Mouse (Mus musculus) E14TG2a.4 (cell line): Measurements from ENCODE around the gene Spata25.

ENCODE experiments used
- H3K27me3 ChIP-seq: 2 replicates; pipeline ENCODE4 v1.6.1; 2014; ENCODE audit warnings: low read length, control low read depth; ENCODE audit not compliant: insufficient read depth
- H3K36me3 ChIP-seq: 2 replicates; pipeline ENCODE4 v1.6.1; 2014; ENCODE audit warnings: low read length, control low read depth; ENCODE audit not compliant: insufficient read depth
- H3K4me1 ChIP-seq: replicated peaks from 2 replicates; pipeline ENCODE4 v1.6.1; 2014; ENCODE audit warnings: low read depth, low read length, control low read depth
- H3K4me3 ChIP-seq: replicated peaks from 2 replicates; pipeline ENCODE4 v1.5.1; 2014; ENCODE audit warnings: mild to moderate bottlenecking, low read length
- H3K9me3 ChIP-seq: 2 replicates; pipeline ENCODE4 v1.6.1; 2014; ENCODE audit warnings: low read length, control low read depth
- CTCF ChIP-seq: conservative IDR thresholded peaks from 2 replicates; pipeline ENCODE4 v1.5.1; 2014; ENCODE audit warnings: low read length
- NANOG ChIP-seq: IDR thresholded peaks from 2 replicates; pipeline ENCODE4 v1.6.1; 2014; ENCODE audit warnings: borderline replicate concordance, low read length, mixed read lengths
- POU5F1 ChIP-seq: IDR thresholded peaks from 2 replicates; pipeline ENCODE4 v1.6.1; 2014; ENCODE audit warnings: low read length, borderline replicate concordance

The Spata25 gene

GRCm38 (mm10) chr2:164793236-164793635, 35.1 kb downstream of the Spata25 start:
- Histone ChIP-seq H3K9me3 (no peaks in the 10 kb centered on the region), H3K27me3 (no peaks in the 10 kb centered on the region), H3K4me3 (no peak overlapping the region; the same call in 1 of the 2 replicates), H3K36me3 (peaks cover 88% of the 10 kb centered on the region), H3K4me1 (peaks cover 80% of the 10 kb centered on the region)
- TF ChIP-seq CTCF = peak; percentile 96
- TF ChIP-seq NANOG = no peak

DNA sequence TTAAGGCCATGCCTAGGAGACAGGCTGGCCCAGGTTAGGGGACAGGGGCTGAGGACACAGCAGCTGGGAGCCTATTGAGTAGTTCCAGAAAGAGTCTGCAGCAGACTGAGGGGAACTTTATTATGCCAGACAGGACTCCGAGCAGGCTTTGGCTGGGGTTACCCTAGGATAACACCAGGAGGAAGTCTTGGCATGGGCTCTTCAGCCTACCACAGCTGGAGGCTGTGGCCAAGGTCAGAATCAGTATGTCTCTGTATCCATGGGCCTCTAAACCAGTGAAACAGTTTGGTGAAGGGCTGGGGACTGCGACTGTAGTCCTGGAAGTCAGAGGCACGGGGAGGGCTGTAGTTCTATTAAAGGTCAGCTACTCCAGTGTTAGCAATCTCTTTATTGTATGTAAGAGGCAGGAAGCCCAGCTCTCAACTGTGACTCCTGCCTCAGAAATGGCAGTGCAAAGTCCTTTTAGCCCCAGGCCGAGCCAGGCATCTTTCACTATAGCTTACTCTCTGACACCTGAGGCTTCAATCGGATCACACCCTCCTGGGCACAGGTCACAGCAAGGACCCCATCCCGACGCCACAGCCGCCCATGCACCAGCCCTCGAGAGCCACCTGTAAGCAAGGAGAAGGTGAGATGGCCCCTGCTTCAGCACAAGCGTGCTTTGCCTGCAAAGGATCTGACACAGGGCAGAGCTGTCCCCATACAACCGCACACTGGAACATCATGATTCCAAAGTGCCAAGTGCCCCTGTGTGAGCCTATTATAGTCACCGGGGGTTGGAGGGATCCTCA, 35.7 kb downstream of the Spata25 start:
- H3K27me3 ChIP-seq = no peaks in the 10 kb centered on the region
- H3K9me3 ChIP-seq = no peaks in the 10 kb centered on the region
- peaks cover 82% of the 10 kb centered on the region for H3K36me3 ChIP-seq
- TF ChIP-seq POU5F1 (no peak), NANOG (no peak), CTCF (no peak)
- H3K4me3 ChIP-seq = peak overlapping the region; percentile 53
- H3K4me1 ChIP-seq = peaks cover 85% of the 10 kb centered on the region

DNA sequence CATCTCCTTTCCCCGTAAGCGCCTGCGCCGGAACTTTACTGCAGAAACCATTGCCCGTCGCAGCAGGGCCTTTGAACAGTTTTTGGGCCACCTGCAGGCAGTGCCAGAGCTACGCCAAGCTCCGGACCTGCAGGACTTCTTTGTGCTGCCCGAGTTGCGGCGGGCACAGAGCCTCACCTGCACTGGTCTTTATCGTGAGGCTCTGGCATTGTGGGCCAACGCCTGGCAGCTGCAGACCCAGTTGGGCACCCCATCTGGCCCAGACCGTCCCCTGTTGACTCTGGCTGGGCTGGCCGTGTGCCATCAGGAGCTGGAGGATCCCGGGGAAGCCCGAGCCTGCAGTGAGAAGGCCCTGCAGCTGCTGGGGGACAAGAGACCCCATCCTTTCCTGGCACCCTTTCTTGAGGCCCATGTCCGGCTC, 36.5 kb downstream of the Spata25 start:
- no peaks in the 10 kb centered on the region for H3K9me3 ChIP-seq
- TF ChIP-seq POU5F1 = no peak
- TF ChIP-seq NANOG = no peak
- TF ChIP-seq CTCF = no peak
- H3K4me3 ChIP-seq = peak overlapping the region; percentile 53
- H3K36me3 ChIP-seq = peaks cover 75% of the 10 kb centered on the region
- H3K27me3 ChIP-seq = peaks cover 3% of the 10 kb centered on the region; the same call in 1 of the 2 replicates
- peaks cover 91% of the 10 kb centered on the region for H3K4me1 ChIP-seq

GRCm38 (mm10) chr2:164790451-164790850, 37.9 kb downstream of the Spata25 start:
- H3K4me1 ChIP-seq = peaks cover 92% of the 10 kb centered on the region
- peaks cover 9% of the 10 kb centered on the region for H3K27me3 ChIP-seq
- no peaks in the 10 kb centered on the region for H3K9me3 ChIP-seq
- H3K4me3 ChIP-seq = no peak overlapping the region
- peaks cover 61% of the 10 kb centered on the region for H3K36me3 ChIP-seq
- TF ChIP-seq POU5F1 (no peak), NANOG (no peak), CTCF (no peak)

DNA sequence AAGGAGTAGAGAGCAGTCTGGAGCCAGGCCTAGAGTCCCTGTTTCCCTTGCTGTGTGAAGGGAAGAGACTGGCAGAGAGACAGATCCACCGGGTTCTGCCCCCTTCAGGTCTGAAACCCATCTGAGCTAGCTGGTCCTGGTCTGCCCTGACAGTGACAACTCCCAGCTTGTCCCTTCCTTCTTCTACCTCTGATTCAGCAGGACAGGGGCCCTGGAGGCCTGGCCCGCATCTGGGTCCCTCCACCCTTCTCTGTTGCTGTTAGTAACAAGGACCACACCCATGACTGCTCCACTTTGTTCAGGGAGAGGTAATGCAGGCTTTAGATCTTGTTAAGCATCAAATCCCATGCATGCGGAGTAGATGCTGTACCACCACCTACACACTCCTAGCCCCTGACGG, 39.9 kb downstream of the Spata25 start:
- H3K9me3 ChIP-seq = no peaks in the 10 kb centered on the region
- peaks cover 17% of the 10 kb centered on the region for H3K27me3 ChIP-seq
- peaks cover 82% of the 10 kb centered on the region for H3K4me1 ChIP-seq
- peaks cover 43% of the 10 kb centered on the region for H3K36me3 ChIP-seq
- no peak for TF ChIP-seq CTCF
- TF ChIP-seq NANOG = no peak
- no peak for TF ChIP-seq POU5F1
- peak overlapping the region; percentile 27 for H3K4me3 ChIP-seq

DNA sequence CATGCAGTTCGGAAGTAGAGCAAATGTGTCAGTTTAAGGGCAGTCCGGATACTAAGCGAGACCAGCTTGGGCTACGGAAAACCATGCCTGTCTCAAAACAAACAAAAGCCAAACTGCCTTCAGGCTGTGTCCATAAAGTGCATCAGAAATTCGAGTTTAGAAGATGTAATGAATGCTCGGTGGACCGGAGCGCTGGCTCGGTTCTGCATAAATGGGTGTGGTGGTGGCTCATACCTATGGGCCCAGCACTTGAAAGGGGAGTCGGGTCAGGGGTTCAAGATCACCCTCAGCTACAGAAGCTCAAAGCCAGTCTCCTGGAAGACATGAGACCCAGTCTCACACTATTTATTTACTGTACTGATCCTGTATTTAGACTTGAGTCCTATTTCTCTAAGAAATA, 40.6 kb downstream of the Spata25 start:
- TF ChIP-seq CTCF (no peak), NANOG (no peak), POU5F1 (no peak)
- Histone ChIP-seq H3K9me3 (no peaks in the 10 kb centered on the region), H3K36me3 (peaks cover 36% of the 10 kb centered on the region)

GRCm38 (mm10) chr2:164787032-164787431, 41.3 kb downstream of the Spata25 start:
- peaks cover 68% of the 10 kb centered on the region for H3K4me1 ChIP-seq
- peaks cover 20% of the 10 kb centered on the region for H3K27me3 ChIP-seq
- TF ChIP-seq NANOG (no peak), POU5F1 (no peak), CTCF (no peak)
- peaks cover 29% of the 10 kb centered on the region for H3K36me3 ChIP-seq
- no peaks in the 10 kb centered on the region for H3K9me3 ChIP-seq
- no peak overlapping the region for H3K4me3 ChIP-seq

More for the DNA sequence above, 40.6 kb downstream of the Spata25 start:
- H3K4me1 ChIP-seq = peaks cover 75% of the 10 kb centered on the region
- no peak overlapping the region for H3K4me3 ChIP-seq
- peaks cover 17% of the 10 kb centered on the region for H3K27me3 ChIP-seq

DNA sequence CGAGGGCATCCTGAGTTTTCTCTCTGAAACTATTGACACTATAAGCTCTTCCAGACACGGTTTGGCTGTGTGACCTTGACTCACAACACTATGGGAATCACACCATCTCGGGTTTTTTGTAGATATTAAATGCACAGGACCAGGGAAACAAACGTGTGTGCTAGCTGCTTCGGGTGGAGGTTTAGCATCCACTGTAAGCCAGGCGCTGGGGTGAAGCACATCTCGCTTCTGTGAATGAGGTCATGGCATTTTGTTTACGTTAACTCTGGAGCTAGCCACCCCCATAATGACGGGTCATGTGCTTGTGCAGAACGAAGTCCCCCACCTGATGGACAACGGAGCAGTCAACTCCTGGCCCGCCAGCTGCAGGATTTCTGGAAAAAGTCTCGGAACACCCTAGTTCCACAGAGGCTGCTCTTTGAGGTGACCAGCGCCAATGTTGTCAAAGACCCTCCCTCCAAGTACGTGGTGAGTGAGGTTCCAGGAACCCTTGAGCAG, 41.9 kb downstream of the Spata25 start:
- H3K4me1 ChIP-seq = peaks cover 62% of the 10 kb centered on the region
- peak overlapping the region; percentile 88 for H3K4me3 ChIP-seq
- H3K9me3 ChIP-seq = no peaks in the 10 kb centered on the region
- peaks cover 20% of the 10 kb centered on the region for H3K27me3 ChIP-seq
- TF ChIP-seq POU5F1 (no peak), NANOG (no peak), CTCF (no peak)
- peaks cover 23% of the 10 kb centered on the region for H3K36me3 ChIP-seq
